Mouse (Mus musculus) thymus, adult 2 months (tissue): ENCODE measurements around the gene Pou6f2. TPM values are rescaled to one million over a fixed set of nuclear protein-coding genes. Genes with fewer than 3 reads are reported as not detected.

Source experiments
- DNase-seq: peaks from one replicate; pipeline ENCODE4 v3.0.0; 2021
- H3K27ac ChIP-seq: fragments of 200-500 bp; 2 replicates; pipeline ENCODE4 v1.5.1; 2012; ENCODE audit warnings: low read length, control low read depth; ENCODE audit not compliant: control insufficient read depth, insufficient read depth
- H3K27me3 ChIP-seq: fragments of 200-500 bp; 2 replicates; pipeline ENCODE4 v1.6.1; 2012; ENCODE audit warnings: mild to moderate bottlenecking, low read length, moderate library complexity, mixed read lengths; ENCODE audit not compliant: control insufficient read depth, insufficient read depth
- H3K36me3 ChIP-seq: fragments of 200-500 bp; 2 replicates; pipeline ENCODE4 v1.6.1; 2012; ENCODE audit warnings: mild to moderate bottlenecking, low read length, moderate library complexity; ENCODE audit not compliant: control insufficient read depth, insufficient read depth
- H3K4me1 ChIP-seq: fragments of 200-500 bp; replicated peaks from 2 replicates; pipeline ENCODE4 v1.6.1; 2012; ENCODE audit warnings: low read length; ENCODE audit not compliant: control insufficient read depth, insufficient read depth
- H3K4me3 ChIP-seq: fragments of 200-500 bp; 2 replicates; pipeline ENCODE4 v1.5.1; 2012; ENCODE audit warnings: mild to moderate bottlenecking, low read length, control low read depth, moderate library complexity; ENCODE audit not compliant: control insufficient read depth, insufficient read depth
- CTCF ChIP-seq: fragments of 200-500 bp; IDR thresholded peaks from 2 replicates; pipeline ENCODE4 v1.5.1; 2012; ENCODE audit warnings: mild to moderate bottlenecking, control low read depth, low read length, moderate library complexity, borderline replicate concordance; ENCODE audit not compliant: control insufficient read depth, poor library complexity, insufficient read depth; ENCODE audit errors: extremely low read depth
- POLR2A ChIP-seq: fragments of 200-500 bp; IDR thresholded peaks from 2 replicates; pipeline ENCODE4 v1.6.1; 2012; ENCODE audit warnings: mild to moderate bottlenecking, low read length, control low read depth, moderate library complexity; ENCODE audit not compliant: control insufficient read depth, poor library complexity, insufficient read depth; ENCODE audit errors: extremely low read depth
- WGBS: fragments of 180-500 bp; shearing (Covaris S2); methylation state at CpG from one replicate; pipeline ENCODE4 v1.1.7; 2018; 5-methylcytosine and 5-hydroxymethylcytosine counted together
- polyA plus RNA-seq: library from polyadenylated mRNA; depleted of rRNA; stranded (reverse); fragments of >200 nt; gene quantifications from 2 replicates; pipeline ENCODE4 v1.2.3, GENCODE M21; 2012

Pou6f2 gene
- polyA plus RNA-seq, 1 experiment = not detected

- 97% methylated on average over 1 of the region's 1 CpGs for WGBS
- no peaks in the 10 kb centered on the region for H3K4me1 ChIP-seq
- no peak for TF ChIP-seq CTCF
- H3K4me3 ChIP-seq = no peak overlapping the region
- no peak for DNase-seq
- no peaks in the 10 kb centered on the region for H3K27me3 ChIP-seq
- no peak overlapping the region for H3K27ac ChIP-seq
- H3K36me3 ChIP-seq = no peaks in the 10 kb centered on the region
Observed at GRCm38 (mm10) chr13:18164182-18164581, 233.3 kb downstream of the Pou6f2 start.

GRCm38 (mm10) chr13:18160566-18160965 lies 236.9 kb downstream of the Pou6f2 start:
- no peak overlapping the region for H3K27ac ChIP-seq
- no peaks in the 10 kb centered on the region for H3K27me3 ChIP-seq
- H3K4me3 ChIP-seq = no peak overlapping the region
- no peaks in the 10 kb centered on the region for H3K36me3 ChIP-seq
- H3K4me1 ChIP-seq = no peaks in the 10 kb centered on the region
- TF ChIP-seq POLR2A (no peak), CTCF (no peak)
- WGBS = 50% methylated on average over 5 of the region's 5 CpGs
- DNase-seq = no peak

GRCm38 (mm10) chr13:18153949-18154582 lies 243.4 kb downstream of the Pou6f2 start:
- 90% methylated on average over 6 of the region's 6 CpGs for WGBS
- Histone ChIP-seq H3K4me1 (no peaks in the 10 kb centered on the region), H3K27ac (no peak overlapping the region), H3K4me3 (no peak overlapping the region), H3K27me3 (no peaks in the 10 kb centered on the region), H3K36me3 (no peaks in the 10 kb centered on the region)
- DNase-seq = no peak
- TF ChIP-seq POLR2A (no peak), CTCF (no peak)

- H3K36me3 ChIP-seq = no peaks in the 10 kb centered on the region
- no peak overlapping the region for H3K27ac ChIP-seq
- no peaks in the 10 kb centered on the region for H3K4me1 ChIP-seq
- H3K27me3 ChIP-seq = no peaks in the 10 kb centered on the region
- no peak for DNase-seq
- TF ChIP-seq CTCF (no peak), POLR2A (no peak)
- WGBS = 62% methylated on average over 2 of the region's 2 CpGs
- no peak overlapping the region for H3K4me3 ChIP-seq
Observed at GRCm38 (mm10) chr13:18133646-18134045, 263.8 kb downstream of the Pou6f2 start.

- no peak overlapping the region for H3K4me3 ChIP-seq
- no peaks in the 10 kb centered on the region for H3K27me3 ChIP-seq
- H3K36me3 ChIP-seq = no peaks in the 10 kb centered on the region
- WGBS = 95% methylated on average over 5 of the region's 5 CpGs
- TF ChIP-seq CTCF (no peak), POLR2A (no peak)
- DNase-seq = no peak
- H3K27ac ChIP-seq = no peak overlapping the region
- H3K4me1 ChIP-seq = no peaks in the 10 kb centered on the region
Observed at GRCm38 (mm10) chr13:18133193-18133592, 264.3 kb downstream of the Pou6f2 start.

- Histone ChIP-seq H3K4me1 (no peaks in the 10 kb centered on the region), H3K27me3 (no peaks in the 10 kb centered on the region), H3K4me3 (no peak overlapping the region), H3K27ac (no peak overlapping the region), H3K36me3 (no peaks in the 10 kb centered on the region)
- TF ChIP-seq CTCF = no peak
- no peak for TF ChIP-seq POLR2A
- DNase-seq = no peak
Observed at GRCm38 (mm10) chr13:18131324-18131723, 266.2 kb downstream of the Pou6f2 start.

GRCm38 (mm10) chr13:18129697-18130096 lies 267.8 kb downstream of the Pou6f2 start:
- DNase-seq = no peak
- 74% methylated on average over 5 of the region's 5 CpGs for WGBS
- Histone ChIP-seq H3K27me3 (no peaks in the 10 kb centered on the region), H3K4me1 (no peaks in the 10 kb centered on the region), H3K4me3 (no peak overlapping the region), H3K27ac (no peak overlapping the region), H3K36me3 (no peaks in the 10 kb centered on the region)
- TF ChIP-seq CTCF (no peak), POLR2A (no peak)
